Mouse (Mus musculus): ENCODE measurements around the gene Magi2. TPM values are rescaled to one million over a fixed set of nuclear protein-coding genes. Genes with fewer than 3 reads are reported as not detected.

Gene Magi2
- polyA plus RNA-seq, 1 experiment, result 0.79 TPM

GRCm38 (mm10) chr5:19482981-19483380 is 256.1 kb downstream of the Magi2 start:
- Histone ChIP-seq H3K27ac (ENCODE audit: insufficient read depth, low read length) (no peak overlapping the region), H3K36me3 (ENCODE audit: control insufficient read depth, insufficient read depth, low read length) (no peaks in the 10 kb centered on the region), H3K4me3 (ENCODE audit: extremely low read depth, insufficient read depth, insufficient read length) (no peak overlapping the region), H3K27me3 (ENCODE audit: control insufficient read depth, insufficient read depth, low read length) (no peaks in the 10 kb centered on the region), H3K4me1 (ENCODE audit: control insufficient read depth, insufficient read depth, insufficient read length) (no peaks in the 10 kb centered on the region)
- TF ChIP-seq POLR2A (IDR thresholded peaks at IDR 0.05; ENCODE audit: low read depth, low read length) (no peak), CTCF (IDR thresholded peaks at IDR 0.05; ENCODE audit: extremely low read depth, insufficient read depth, insufficient read length, insufficient replicate concordance) (no peak)
- 72% methylated on average over 3 of the region's 3 CpGs for WGBS
- no peak for DNase-seq (ENCODE audit: low read depth in 1 of 2, low spot score in 2 of 2)

- H3K27me3 ChIP-seq (ENCODE audit: control insufficient read depth, insufficient read depth, low read length), result no peaks in the 10 kb centered on the region
- no peaks in the 10 kb centered on the region for H3K36me3 ChIP-seq (ENCODE audit: control insufficient read depth, insufficient read depth, low read length)
- TF ChIP-seq CTCF (IDR thresholded peaks at IDR 0.05; ENCODE audit: extremely low read depth, insufficient read depth, insufficient read length, insufficient replicate concordance), result no peak
- TF ChIP-seq POLR2A (IDR thresholded peaks at IDR 0.05; ENCODE audit: low read depth, low read length), result no peak
- no peak for DNase-seq (ENCODE audit: low read depth in 1 of 2, low spot score in 2 of 2)
- no peaks in the 10 kb centered on the region for H3K4me1 ChIP-seq (ENCODE audit: control insufficient read depth, insufficient read depth, insufficient read length)
- 57% methylated on average over 7 of the region's 7 CpGs for WGBS
- no peak overlapping the region for H3K4me3 ChIP-seq (ENCODE audit: extremely low read depth, insufficient read depth, insufficient read length)
- H3K27ac ChIP-seq (ENCODE audit: insufficient read depth, low read length), result no peak overlapping the region
Measured at GRCm38 (mm10) chr5:19487947-19488346, 261.1 kb downstream of the Magi2 start.

DNA sequence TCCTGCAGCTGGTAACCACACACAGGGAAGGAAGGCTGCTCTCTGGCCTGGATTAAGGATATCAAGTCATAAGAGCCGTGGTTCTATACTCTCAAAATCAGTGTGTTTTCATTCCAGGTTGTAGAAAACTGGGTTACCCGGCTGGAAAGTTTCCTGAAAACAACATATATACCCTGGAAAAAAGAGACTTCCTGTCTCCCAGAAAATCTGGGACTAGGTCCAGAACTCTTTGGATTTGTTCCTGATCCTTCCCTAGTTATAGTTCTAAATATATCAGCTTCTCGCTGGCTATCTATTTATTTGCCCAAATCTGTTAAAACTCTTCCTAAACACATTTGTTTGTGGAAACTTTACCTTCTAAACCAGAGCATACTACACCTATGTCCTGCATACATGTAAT is 274.2 kb downstream of the Magi2 start:
- Histone ChIP-seq H3K27ac (ENCODE audit: insufficient read depth, low read length) (no peak overlapping the region), H3K4me3 (ENCODE audit: extremely low read depth, insufficient read depth, insufficient read length) (no peak overlapping the region), H3K4me1 (ENCODE audit: control insufficient read depth, insufficient read depth, insufficient read length) (no peaks in the 10 kb centered on the region), H3K27me3 (ENCODE audit: control insufficient read depth, insufficient read depth, low read length) (no peaks in the 10 kb centered on the region), H3K36me3 (ENCODE audit: control insufficient read depth, insufficient read depth, low read length) (no peaks in the 10 kb centered on the region)
- WGBS, result 76% methylated on average over 3 of the region's 3 CpGs
- no peak for DNase-seq (ENCODE audit: low read depth in 1 of 2, low spot score in 2 of 2)
- TF ChIP-seq POLR2A (IDR thresholded peaks at IDR 0.05; ENCODE audit: low read depth, low read length), result no peak
- no peak for TF ChIP-seq CTCF (IDR thresholded peaks at IDR 0.05; ENCODE audit: extremely low read depth, insufficient read depth, insufficient read length, insufficient replicate concordance)

- Histone ChIP-seq H3K27ac (ENCODE audit: insufficient read depth, low read length) (no peak overlapping the region), H3K27me3 (ENCODE audit: control insufficient read depth, insufficient read depth, low read length) (no peaks in the 10 kb centered on the region), H3K36me3 (ENCODE audit: control insufficient read depth, insufficient read depth, low read length) (no peaks in the 10 kb centered on the region), H3K4me3 (ENCODE audit: extremely low read depth, insufficient read depth, insufficient read length) (no peak overlapping the region), H3K4me1 (ENCODE audit: control insufficient read depth, insufficient read depth, insufficient read length) (no peaks in the 10 kb centered on the region)
- TF ChIP-seq POLR2A (IDR thresholded peaks at IDR 0.05; ENCODE audit: low read depth, low read length) (no peak), CTCF (IDR thresholded peaks at IDR 0.05; ENCODE audit: extremely low read depth, insufficient read depth, insufficient read length, insufficient replicate concordance) (no peak)
- DNase-seq (ENCODE audit: low read depth in 1 of 2, low spot score in 2 of 2), result no peak
Measured at GRCm38 (mm10) chr5:19522168-19522567, 295.3 kb downstream of the Magi2 start.

DNA sequence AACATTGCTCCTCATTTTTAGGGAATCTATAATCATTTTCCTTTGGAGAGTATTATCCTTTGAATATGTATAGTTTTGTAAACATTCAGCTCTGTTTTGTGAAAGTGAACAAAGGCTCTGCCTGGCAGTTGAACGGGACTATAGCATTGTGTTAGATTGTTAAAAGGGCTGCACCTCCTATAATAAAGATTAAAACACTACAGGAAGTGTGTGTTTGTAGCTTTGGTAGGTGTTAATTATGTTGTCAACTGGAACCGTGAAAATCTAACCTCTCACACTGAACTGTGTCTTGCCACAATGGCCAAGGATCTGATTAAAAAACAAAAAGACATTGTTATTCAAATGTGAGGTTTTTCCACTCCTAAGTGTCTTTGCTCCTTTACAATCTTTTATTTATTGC is 312.5 kb downstream of the Magi2 start:
- Histone ChIP-seq H3K36me3 (ENCODE audit: control insufficient read depth, insufficient read depth, low read length) (no peaks in the 10 kb centered on the region), H3K4me1 (ENCODE audit: control insufficient read depth, insufficient read depth, insufficient read length) (no peaks in the 10 kb centered on the region), H3K27ac (ENCODE audit: insufficient read depth, low read length) (no peak overlapping the region), H3K27me3 (ENCODE audit: control insufficient read depth, insufficient read depth, low read length) (no peaks in the 10 kb centered on the region), H3K4me3 (ENCODE audit: extremely low read depth, insufficient read depth, insufficient read length) (no peak overlapping the region)
- 12% methylated on average over 2 of the region's 2 CpGs for WGBS
- DNase-seq (ENCODE audit: low read depth in 1 of 2, low spot score in 2 of 2), result no peak
- TF ChIP-seq POLR2A (IDR thresholded peaks at IDR 0.05; ENCODE audit: low read depth, low read length), result no peak
- no peak for TF ChIP-seq CTCF (IDR thresholded peaks at IDR 0.05; ENCODE audit: extremely low read depth, insufficient read depth, insufficient read length, insufficient replicate concordance)

DNA sequence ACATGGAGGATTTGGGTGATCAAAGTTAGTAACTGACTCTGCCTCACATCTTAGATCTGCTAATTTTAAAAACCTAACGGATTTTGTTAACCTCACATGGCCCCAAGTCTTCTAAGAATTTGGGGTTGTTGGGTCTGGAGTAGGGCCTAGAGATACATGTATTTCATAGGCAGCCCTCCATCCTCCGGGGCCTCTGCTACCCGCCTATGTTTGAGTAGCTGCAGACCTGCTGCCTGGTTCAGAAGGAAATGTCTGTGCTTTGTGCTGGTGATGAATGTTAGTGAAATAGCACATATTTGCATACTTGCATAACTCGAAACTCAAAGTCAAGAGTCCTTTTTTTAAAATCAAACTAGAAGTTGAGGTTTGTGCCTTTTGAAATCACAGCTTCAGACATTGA is 319.6 kb downstream of the Magi2 start:
- no peaks in the 10 kb centered on the region for H3K36me3 ChIP-seq (ENCODE audit: control insufficient read depth, insufficient read depth, low read length)
- DNase-seq (ENCODE audit: low read depth in 1 of 2, low spot score in 2 of 2), result no peak
- TF ChIP-seq POLR2A (IDR thresholded peaks at IDR 0.05; ENCODE audit: low read depth, low read length) (no peak), CTCF (IDR thresholded peaks at IDR 0.05; ENCODE audit: extremely low read depth, insufficient read depth, insufficient read length, insufficient replicate concordance) (no peak)
- no peak overlapping the region for H3K4me3 ChIP-seq (ENCODE audit: extremely low read depth, insufficient read depth, insufficient read length)
- no peaks in the 10 kb centered on the region for H3K27me3 ChIP-seq (ENCODE audit: control insufficient read depth, insufficient read depth, low read length)
- H3K27ac ChIP-seq (ENCODE audit: insufficient read depth, low read length), result no peak overlapping the region
- no peaks in the 10 kb centered on the region for H3K4me1 ChIP-seq (ENCODE audit: control insufficient read depth, insufficient read depth, insufficient read length)
- 84% methylated on average over 4 of the region's 4 CpGs for whole genome bisulfite sequencing

GRCm38 (mm10) chr5:19546900-19547299 is 320.1 kb downstream of the Magi2 start:
- Histone ChIP-seq H3K27ac (ENCODE audit: insufficient read depth, low read length) (no peak overlapping the region), H3K4me3 (ENCODE audit: extremely low read depth, insufficient read depth, insufficient read length) (no peak overlapping the region), H3K27me3 (ENCODE audit: control insufficient read depth, insufficient read depth, low read length) (no peaks in the 10 kb centered on the region), H3K4me1 (ENCODE audit: control insufficient read depth, insufficient read depth, insufficient read length) (no peaks in the 10 kb centered on the region), H3K36me3 (ENCODE audit: control insufficient read depth, insufficient read depth, low read length) (no peaks in the 10 kb centered on the region)
- TF ChIP-seq POLR2A (IDR thresholded peaks at IDR 0.05; ENCODE audit: low read depth, low read length) (no peak), CTCF (IDR thresholded peaks at IDR 0.05; ENCODE audit: extremely low read depth, insufficient read depth, insufficient read length, insufficient replicate concordance) (no peak)
- DNase-seq (ENCODE audit: low read depth in 1 of 2, low spot score in 2 of 2), result no peak
- 87% methylated on average over 2 of the region's 2 CpGs for WGBS
